Mouse (Mus musculus): ENCODE results near the gene Gm1527.

DNA sequence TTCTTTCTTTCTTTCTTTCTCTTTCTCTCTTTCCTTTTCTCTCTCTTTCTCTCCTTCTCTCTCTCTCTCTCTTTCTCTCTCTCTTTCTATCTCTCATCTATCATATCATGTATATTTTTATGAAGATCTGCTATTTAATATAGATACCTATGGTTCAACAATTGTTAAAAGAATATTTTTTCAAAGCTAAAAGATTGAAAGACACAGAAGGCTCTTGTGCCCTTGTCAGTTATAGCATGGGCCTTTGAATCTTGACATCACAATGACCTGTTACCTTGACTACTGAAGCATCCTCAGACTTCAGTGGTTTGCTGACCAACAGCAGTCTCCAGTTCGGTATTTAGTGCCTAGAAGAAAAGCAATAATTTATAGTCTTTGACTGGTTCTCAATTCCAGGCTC, at the start of gene Gm1527:
- no peak for TF ChIP-seq CTCF (IDR thresholded peaks at IDR 0.05; ENCODE audit: extremely low read depth, insufficient read length, insufficient replicate concordance, low read depth, low read length)
- TF ChIP-seq POLR2A (IDR thresholded peaks at IDR 0.05; ENCODE audit: low read depth, low read length) = no peak
